Mouse (Mus musculus): ENCODE measurements around the gene Bap1. TPM values are rescaled to one million over a fixed set of nuclear protein-coding genes. Genes with fewer than 3 reads are reported as not detected.

Gene Bap1
- polyA plus RNA-seq, 1 experiment = 52.1 TPM

GRCm38 (mm10) chr14:31252091-31252490 is 841 bp downstream of the Bap1 start:
- H3K4me3 ChIP-seq (replicated peaks) = peak overlapping the region; percentile 98
- H3K9me3 ChIP-seq = no peaks in the 10 kb centered on the region
- H3K36me3 ChIP-seq (replicated peaks; ENCODE audit: low read length) = peaks cover 60% of the 10 kb centered on the region
- no peak for TF ChIP-seq FLI1 (IDR thresholded peaks at IDR 0.05; ENCODE audit: low read length)
- no peak for TF ChIP-seq GATA1 (IDR thresholded peaks at IDR 0.05; ENCODE audit: borderline replicate concordance, low read length)
- no peaks in the 10 kb centered on the region for H3K27me3 ChIP-seq (replicated peaks)
- H3K4me1 ChIP-seq = peaks cover 39% of the 10 kb centered on the region

- Histone ChIP-seq H3K27me3 (replicated peaks) (no peaks in the 10 kb centered on the region), H3K9me3 (no peaks in the 10 kb centered on the region), H3K4me1 (peaks cover 15% of the 10 kb centered on the region), H3K36me3 (replicated peaks; ENCODE audit: low read length) (peaks cover 92% of the 10 kb centered on the region), H3K4me3 (replicated peaks) (no peak overlapping the region)
- no peak for TF ChIP-seq GATA1 (IDR thresholded peaks at IDR 0.05; ENCODE audit: borderline replicate concordance, low read length)
- TF ChIP-seq FLI1 (IDR thresholded peaks at IDR 0.05; ENCODE audit: low read length) = no peak
Observed at GRCm38 (mm10) chr14:31258476-31259050, 7.3 kb downstream of the Bap1 start.

DNA sequence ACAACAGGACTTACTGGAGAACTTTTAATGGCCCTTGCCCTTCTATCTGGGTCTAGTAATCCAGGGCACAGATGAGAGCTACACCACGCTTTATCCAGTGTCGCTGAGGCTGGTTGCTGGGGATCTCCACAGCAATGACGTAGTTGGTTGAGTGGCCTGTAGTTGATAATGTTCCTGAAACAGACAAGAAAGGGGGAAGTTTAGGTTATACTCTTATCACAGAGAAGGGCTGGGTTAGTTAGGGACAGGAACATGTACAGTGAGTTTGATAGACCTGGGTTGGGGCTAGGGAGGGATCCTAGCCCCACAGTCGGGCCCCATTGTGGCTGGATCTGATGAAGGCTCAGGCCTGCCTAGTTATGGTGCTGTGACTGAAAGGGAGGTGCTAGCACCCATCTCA is 9.1 kb downstream of the Bap1 start:
- TF ChIP-seq FLI1 (IDR thresholded peaks at IDR 0.05; ENCODE audit: low read length) (no peak), GATA1 (IDR thresholded peaks at IDR 0.05; ENCODE audit: borderline replicate concordance, low read length) (no peak)
- Histone ChIP-seq H3K4me1 (peaks cover 13% of the 10 kb centered on the region), H3K4me3 (replicated peaks) (no peak overlapping the region), H3K36me3 (replicated peaks; ENCODE audit: low read length) (peaks cover 73% of the 10 kb centered on the region), H3K27me3 (replicated peaks) (peaks cover 13% of the 10 kb centered on the region), H3K9me3 (no peaks in the 10 kb centered on the region)

GRCm38 (mm10) chr14:31260932-31261331 is 9.7 kb downstream of the Bap1 start:
- H3K4me1 ChIP-seq = peaks cover 13% of the 10 kb centered on the region
- no peak for TF ChIP-seq GATA1 (IDR thresholded peaks at IDR 0.05; ENCODE audit: borderline replicate concordance, low read length)
- TF ChIP-seq FLI1 (IDR thresholded peaks at IDR 0.05; ENCODE audit: low read length) = no peak
- no peaks in the 10 kb centered on the region for H3K9me3 ChIP-seq
- no peak overlapping the region for H3K4me3 ChIP-seq (replicated peaks)
- H3K27me3 ChIP-seq (replicated peaks) = peaks cover 17% of the 10 kb centered on the region
- peaks cover 68% of the 10 kb centered on the region for H3K36me3 ChIP-seq (replicated peaks; ENCODE audit: low read length)

- TF ChIP-seq GATA1 (IDR thresholded peaks at IDR 0.05; ENCODE audit: borderline replicate concordance, low read length) (no peak), FLI1 (IDR thresholded peaks at IDR 0.05; ENCODE audit: low read length) (no peak)
- H3K36me3 ChIP-seq (replicated peaks; ENCODE audit: low read length) = peaks cover under 1% of the 10 kb centered on the region
- no peaks in the 10 kb centered on the region for H3K9me3 ChIP-seq
- H3K27me3 ChIP-seq (replicated peaks) = peaks cover 74% of the 10 kb centered on the region
- H3K4me3 ChIP-seq (replicated peaks) = no peak overlapping the region
- peaks cover 12% of the 10 kb centered on the region; the same call in 1 of the 2 replicates for H3K4me1 ChIP-seq
Observed at GRCm38 (mm10) chr14:31267649-31268048, 16.4 kb downstream of the Bap1 start.

GRCm38 (mm10) chr14:31268301-31269001 is 17.2 kb downstream of the Bap1 start:
- Histone ChIP-seq H3K4me3 (replicated peaks) (no peak overlapping the region), H3K4me1 (peaks cover 13% of the 10 kb centered on the region; the same call in 1 of the 2 replicates), H3K9me3 (no peaks in the 10 kb centered on the region), H3K27me3 (replicated peaks) (peaks cover 74% of the 10 kb centered on the region), H3K36me3 (replicated peaks; ENCODE audit: low read length) (no peaks in the 10 kb centered on the region)
- TF ChIP-seq GATA1 (IDR thresholded peaks at IDR 0.05; ENCODE audit: borderline replicate concordance, low read length) = no peak
- TF ChIP-seq FLI1 (IDR thresholded peaks at IDR 0.05; ENCODE audit: low read length) = no peak

GRCm38 (mm10) chr14:31269456-31270100 is 18.3 kb downstream of the Bap1 start:
- Histone ChIP-seq H3K27me3 (replicated peaks) (peaks cover 72% of the 10 kb centered on the region), H3K4me3 (replicated peaks) (no peak overlapping the region), H3K4me1 (peaks cover 13% of the 10 kb centered on the region; the same call in 1 of the 2 replicates), H3K36me3 (replicated peaks; ENCODE audit: low read length) (no peaks in the 10 kb centered on the region), H3K9me3 (no peaks in the 10 kb centered on the region)
- TF ChIP-seq GATA1 (IDR thresholded peaks at IDR 0.05; ENCODE audit: borderline replicate concordance, low read length) (no peak), FLI1 (IDR thresholded peaks at IDR 0.05; ENCODE audit: low read length) (no peak)

- H3K4me3 ChIP-seq (replicated peaks) = no peak overlapping the region
- H3K9me3 ChIP-seq = no peaks in the 10 kb centered on the region
- TF ChIP-seq FLI1 (IDR thresholded peaks at IDR 0.05; ENCODE audit: low read length) = no peak
- no peak for TF ChIP-seq GATA1 (IDR thresholded peaks at IDR 0.05; ENCODE audit: borderline replicate concordance, low read length)
- peaks cover 63% of the 10 kb centered on the region for H3K27me3 ChIP-seq (replicated peaks)
- peaks cover 13% of the 10 kb centered on the region; the same call in 1 of the 2 replicates for H3K4me1 ChIP-seq
- H3K36me3 ChIP-seq (replicated peaks; ENCODE audit: low read length) = no peaks in the 10 kb centered on the region
Observed at GRCm38 (mm10) chr14:31271121-31271520, 19.9 kb downstream of the Bap1 start.

DNA sequence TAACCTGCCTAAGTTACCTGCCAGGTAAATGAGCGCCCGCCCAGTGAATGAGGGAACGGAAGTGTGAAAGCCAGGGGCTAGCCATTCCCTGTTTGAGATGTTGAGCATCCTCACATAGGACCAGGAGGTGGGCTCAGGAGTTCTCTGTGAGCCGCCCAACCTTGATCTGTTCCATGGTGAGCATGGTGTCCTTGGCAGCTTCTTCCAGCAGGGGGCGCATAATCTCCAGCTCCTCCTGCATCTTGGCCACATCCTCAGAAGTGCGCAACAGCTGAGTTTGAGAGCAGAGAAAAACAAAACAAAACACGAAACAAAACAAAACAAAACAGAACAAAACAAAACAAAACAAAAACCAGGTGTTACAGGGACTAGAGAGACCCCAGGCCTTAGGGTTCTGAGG is 20.9 kb downstream of the Bap1 start:
- H3K27me3 ChIP-seq (replicated peaks) = peaks cover 60% of the 10 kb centered on the region

DNA sequence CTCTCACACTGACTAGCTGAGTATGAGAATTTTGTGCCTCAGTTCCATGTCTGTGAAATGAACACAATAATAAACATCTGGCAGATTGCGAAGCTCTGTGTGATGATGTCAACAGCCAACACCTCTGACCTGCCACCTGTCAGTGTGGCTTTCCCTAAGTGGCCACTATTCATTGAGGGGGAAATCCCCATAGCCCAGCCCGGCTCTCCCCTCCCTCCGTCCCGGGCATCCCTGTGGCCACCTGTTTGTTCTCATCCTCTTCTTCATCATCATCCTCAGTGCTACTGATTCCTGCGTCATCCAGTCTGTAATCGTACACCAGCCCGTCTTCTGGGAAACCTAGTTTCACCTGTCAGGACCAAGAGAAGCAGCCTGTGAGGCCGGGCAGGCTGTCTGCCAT is 34.5 kb downstream of the Bap1 start:
- Histone ChIP-seq H3K4me3 (replicated peaks) (no peak overlapping the region), H3K4me1 (peaks cover 14% of the 10 kb centered on the region), H3K36me3 (replicated peaks; ENCODE audit: low read length) (no peaks in the 10 kb centered on the region), H3K27me3 (replicated peaks) (peaks cover 75% of the 10 kb centered on the region), H3K9me3 (no peaks in the 10 kb centered on the region)
- TF ChIP-seq FLI1 (IDR thresholded peaks at IDR 0.05; ENCODE audit: low read length) = no peak
- no peak for TF ChIP-seq GATA1 (IDR thresholded peaks at IDR 0.05; ENCODE audit: borderline replicate concordance, low read length)

More for the DNA sequence above, 20.9 kb downstream of the Bap1 start:
- Histone ChIP-seq H3K4me1 (peaks cover 13% of the 10 kb centered on the region; the same call in 1 of the 2 replicates), H3K36me3 (replicated peaks; ENCODE audit: low read length) (no peaks in the 10 kb centered on the region), H3K9me3 (no peaks in the 10 kb centered on the region), H3K4me3 (replicated peaks) (no peak overlapping the region)
- no peak for TF ChIP-seq GATA1 (IDR thresholded peaks at IDR 0.05; ENCODE audit: borderline replicate concordance, low read length)
- TF ChIP-seq FLI1 (IDR thresholded peaks at IDR 0.05; ENCODE audit: low read length) = no peak

Other genes starting within 250 kb of the Bap1 start
- gene Spcs1, start 249.8 kb upstream of the Bap1 start, polyA plus RNA-seq (2012; ENCODE audit: insufficient read depth, low replicate concordance) = 10.3 and 51.5 TPM in 2 replicates
- 3.7 and 3.8 TPM in 2 replicates for gene Pbrm1, start 232.3 kb upstream of the Bap1 start, polyA plus RNA-seq (2012; ENCODE audit: insufficient read depth, low replicate concordance)
- 8.2 TPM in 1 of 2 replicates, not detected in the other for gene Gnl3, start 232.3 kb upstream of the Bap1 start, polyA plus RNA-seq (2012; ENCODE audit: insufficient read depth, low replicate concordance)
- 75.6 and 108 TPM in 2 replicates for gene Smim4, start 122.5 kb upstream of the Bap1 start, polyA plus RNA-seq (2012; ENCODE audit: insufficient read depth, low replicate concordance)
- gene Nt5dc2, start 120.4 kb upstream of the Bap1 start, polyA plus RNA-seq (2012; ENCODE audit: insufficient read depth, low replicate concordance) = 31.4 and 70.8 TPM in 2 replicates
- 5.0 and 11.7 TPM in 2 replicates for gene Stab1, start 82.8 kb upstream of the Bap1 start, polyA plus RNA-seq (2012; ENCODE audit: insufficient read depth, low replicate concordance)
- gene Tnnc1, start 43.1 kb upstream of the Bap1 start, polyA plus RNA-seq (2012; ENCODE audit: insufficient read depth, low replicate concordance) = 0.23 TPM in 1 of 2 replicates, not detected in the other
- gene Nisch, start 34.5 kb upstream of the Bap1 start, polyA plus RNA-seq (2012; ENCODE audit: insufficient read depth, low replicate concordance) = 148 and 152 TPM in 2 replicates
- not detected in 2 replicates for gene Sema3g, start 33.6 kb upstream of the Bap1 start, polyA plus RNA-seq (2012; ENCODE audit: insufficient read depth, low replicate concordance)
- gene Phf7, start 133 bp upstream of the Bap1 start, polyA plus RNA-seq (2012; ENCODE audit: insufficient read depth, low replicate concordance) = 0.93 and 1.7 TPM in 2 replicates
- gene Dnah1, start 72.4 kb downstream of the Bap1 start, polyA plus RNA-seq (2012; ENCODE audit: insufficient read depth, low replicate concordance) = 0.06 TPM in 1 of 2 replicates, not detected in the other
- 0.60 and 1.9 TPM in 2 replicates for gene Capn7, start 85.2 kb downstream of the Bap1 start, polyA plus RNA-seq (2012; ENCODE audit: insufficient read depth, low replicate concordance)
- gene Sh3bp5, start 184.6 kb downstream of the Bap1 start, polyA plus RNA-seq (2012; ENCODE audit: insufficient read depth, low replicate concordance) = 2.2 TPM in 1 of 2 replicates, not detected in the other
- gene Eaf1, start 242.9 kb downstream of the Bap1 start, polyA plus RNA-seq (2012; ENCODE audit: insufficient read depth, low replicate concordance) = 33.2 and 37.0 TPM in 2 replicates
- gene Mettl6, start 243.6 kb downstream of the Bap1 start, polyA plus RNA-seq (2012; ENCODE audit: insufficient read depth, low replicate concordance) = 2.9 TPM in 1 of 2 replicates, not detected in the other

Measured in megakaryocyte, embryonic 14.5 days (primary cell).